Mouse (Mus musculus): ENCODE data around the gene Zfp69. TPM values are rescaled to one million over a fixed set of nuclear protein-coding genes. Genes with fewer than 3 reads are reported as not detected.

The Zfp69 gene
- polyA plus RNA-seq, 1 experiment from 2014 or later = 6.5 TPM

GRCm38 (mm10) chr4:120950763-120951427, 604 bp downstream of the Zfp69 start:
- Histone ChIP-seq H3K9me3 (ENCODE audit: control insufficient read depth, low read length) (no peaks in the 10 kb centered on the region), H3K27ac (ENCODE audit: low read depth) (peak overlapping the region; percentile 85), H3K27me3 (replicated peaks; ENCODE audit: control insufficient read depth, insufficient read depth, low read length) (no peaks in the 10 kb centered on the region), H3K4me3 (ENCODE audit: low read depth, low read length) (peak overlapping the region; percentile 73), H3K36me3 (ENCODE audit: control insufficient read depth, insufficient read depth, low read length) (peaks cover 13% of the 10 kb centered on the region; the same call in 1 of the 2 replicates), H3K4me2 (ENCODE audit: low read length) (peak overlapping the region; percentile 91), H3K9ac (ENCODE audit: low read length) (peak overlapping the region; percentile 68), H3K4me1 (replicated peaks; ENCODE audit: control insufficient read depth, insufficient read depth, low read length) (peaks cover 10% of the 10 kb centered on the region)
- 6% methylated on average over 20 of the region's 20 CpGs for WGBS
- DNase-seq (ENCODE audit: low spot score) = no peak
- no peak; the same call in 1 of the 2 replicates for ATAC-seq (replicated peaks; ENCODE audit: low FRiP score, low TSS enrichment, low read depth)

DNA sequence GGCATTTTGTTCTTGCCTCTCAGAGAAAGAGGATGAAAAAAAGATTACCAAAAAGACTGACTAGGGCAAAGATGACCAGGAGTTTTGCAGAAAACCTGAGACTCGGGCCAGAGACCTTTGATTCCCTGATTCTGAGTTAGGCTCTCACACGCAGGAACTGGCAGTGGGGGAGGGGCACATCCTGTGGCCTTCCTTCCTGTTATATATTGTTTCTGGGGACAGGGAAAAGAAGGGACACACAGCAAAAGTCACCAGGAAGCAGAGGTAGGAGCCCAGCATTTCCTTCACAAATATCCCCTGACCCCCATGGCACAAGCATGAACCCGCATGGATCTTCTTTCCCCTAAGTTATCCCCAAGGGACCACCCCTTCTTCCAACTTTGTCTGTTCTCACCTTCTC, 2.6 kb downstream of the Zfp69 start:
- H3K4me3 ChIP-seq (ENCODE audit: low read depth, low read length) = no peak overlapping the region
- DNase-seq (ENCODE audit: low spot score) (no peak), ATAC-seq (replicated peaks; ENCODE audit: low FRiP score, low TSS enrichment, low read depth) (no peak)
- no peaks in the 10 kb centered on the region for H3K9me3 ChIP-seq (ENCODE audit: control insufficient read depth, low read length)
- H3K4me2 ChIP-seq (ENCODE audit: low read length) = 0 out of 2 replicates have a peak overlapping the region, but pooled peaks have one; percentile 9
- 64% methylated on average over 3 of the region's 3 CpGs for whole genome bisulfite sequencing
- no peak overlapping the region for H3K27ac ChIP-seq (ENCODE audit: low read depth)
- no peak overlapping the region for H3K9ac ChIP-seq (ENCODE audit: low read length)
- peaks cover 10% of the 10 kb centered on the region for H3K4me1 ChIP-seq (replicated peaks; ENCODE audit: control insufficient read depth, insufficient read depth, low read length)
- H3K27me3 ChIP-seq (replicated peaks; ENCODE audit: control insufficient read depth, insufficient read depth, low read length) = no peaks in the 10 kb centered on the region
- H3K36me3 ChIP-seq (ENCODE audit: control insufficient read depth, insufficient read depth, low read length) = peaks cover 13% of the 10 kb centered on the region; the same call in 1 of the 2 replicates

DNA sequence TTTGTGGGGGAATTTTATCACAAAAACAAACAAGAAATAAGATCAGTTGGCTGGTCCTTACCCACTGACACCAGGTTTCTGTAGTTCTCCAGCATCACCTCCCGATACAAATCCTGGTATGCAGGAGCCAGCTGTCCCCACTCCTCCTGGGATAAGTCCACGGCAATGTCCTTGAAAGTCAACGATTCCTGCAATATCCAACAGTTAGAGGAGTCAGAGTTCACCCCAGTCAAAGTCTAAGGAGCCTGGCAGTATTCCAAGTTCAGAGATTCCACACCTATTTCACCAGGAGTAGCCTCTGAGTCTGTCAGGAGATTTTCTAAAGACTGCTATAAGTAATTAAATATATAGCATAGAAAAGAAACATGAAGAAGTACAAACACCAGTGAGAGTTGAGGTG, 16.5 kb downstream of the Zfp69 start:
- no peak for DNase-seq (ENCODE audit: low spot score)
- Histone ChIP-seq H3K36me3 (ENCODE audit: control insufficient read depth, insufficient read depth, low read length) (no peaks in the 10 kb centered on the region; the same call in 1 of the 2 replicates), H3K27ac (ENCODE audit: low read depth) (no peak overlapping the region), H3K4me2 (ENCODE audit: low read length) (no peak overlapping the region), H3K4me3 (ENCODE audit: low read depth, low read length) (no peak overlapping the region), H3K9ac (ENCODE audit: low read length) (no peak overlapping the region), H3K27me3 (replicated peaks; ENCODE audit: control insufficient read depth, insufficient read depth, low read length) (no peaks in the 10 kb centered on the region), H3K9me3 (ENCODE audit: control insufficient read depth, low read length) (no peaks in the 10 kb centered on the region), H3K4me1 (replicated peaks; ENCODE audit: control insufficient read depth, insufficient read depth, low read length) (no peaks in the 10 kb centered on the region)
- ATAC-seq (replicated peaks; ENCODE audit: low FRiP score, low TSS enrichment, low read depth) = no peak
- WGBS = 77% methylated on average over 3 of the region's 3 CpGs

- H3K9ac ChIP-seq (ENCODE audit: low read length) = no peak overlapping the region
- no peak for DNase-seq (ENCODE audit: low spot score)
- H3K4me1 ChIP-seq (replicated peaks; ENCODE audit: control insufficient read depth, insufficient read depth, low read length) = no peaks in the 10 kb centered on the region
- H3K27me3 ChIP-seq (replicated peaks; ENCODE audit: control insufficient read depth, insufficient read depth, low read length) = no peaks in the 10 kb centered on the region
- H3K27ac ChIP-seq (ENCODE audit: low read depth) = no peak overlapping the region
- no peaks in the 10 kb centered on the region for H3K9me3 ChIP-seq (ENCODE audit: control insufficient read depth, low read length)
- WGBS = 92% methylated on average over 18 of the region's 18 CpGs
- H3K4me2 ChIP-seq (ENCODE audit: low read length) = no peak overlapping the region
- no peaks in the 10 kb centered on the region; the same call in 1 of the 2 replicates for H3K36me3 ChIP-seq (ENCODE audit: control insufficient read depth, insufficient read depth, low read length)
- no peak overlapping the region for H3K4me3 ChIP-seq (ENCODE audit: low read depth, low read length)
- ATAC-seq (replicated peaks; ENCODE audit: low FRiP score, low TSS enrichment, low read depth) = no peak
These were observed 20.8 kb downstream of the Zfp69 start for GRCm38 (mm10) chr4:120930736-120931135.

DNA sequence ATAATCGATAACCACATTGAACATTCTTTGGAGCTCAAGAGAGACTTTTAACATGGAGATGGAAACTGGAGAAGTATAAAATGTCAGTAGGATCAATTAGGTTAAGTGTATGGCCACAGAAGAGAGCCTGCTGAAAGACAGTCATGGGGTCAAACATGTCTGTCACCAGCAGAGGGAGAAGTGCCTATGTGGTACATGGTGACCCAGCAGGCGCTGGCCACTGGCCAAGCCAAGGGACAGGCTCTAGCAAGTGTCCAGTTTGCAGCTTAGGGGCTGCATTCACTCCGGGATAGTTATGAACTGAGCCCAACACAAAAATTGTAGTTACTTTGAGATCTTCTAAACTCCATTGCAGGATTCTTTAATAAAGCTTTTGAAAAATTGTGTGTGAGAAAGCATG, 22.8 kb downstream of the Zfp69 start:
- no peaks in the 10 kb centered on the region for H3K27me3 ChIP-seq (replicated peaks; ENCODE audit: control insufficient read depth, insufficient read depth, low read length)
- no peak overlapping the region for H3K9ac ChIP-seq (ENCODE audit: low read length)
- no peaks in the 10 kb centered on the region for H3K4me1 ChIP-seq (replicated peaks; ENCODE audit: control insufficient read depth, insufficient read depth, low read length)
- DNase-seq (ENCODE audit: low spot score) (no peak), ATAC-seq (replicated peaks; ENCODE audit: low FRiP score, low TSS enrichment, low read depth) (no peak)
- H3K9me3 ChIP-seq (ENCODE audit: control insufficient read depth, low read length) = no peaks in the 10 kb centered on the region
- H3K36me3 ChIP-seq (ENCODE audit: control insufficient read depth, insufficient read depth, low read length) = no peaks in the 10 kb centered on the region
- H3K4me3 ChIP-seq (ENCODE audit: low read depth, low read length) = no peak overlapping the region
- WGBS = 78% methylated on average over 3 of the region's 3 CpGs
- no peak overlapping the region for H3K4me2 ChIP-seq (ENCODE audit: low read length)
- no peak overlapping the region for H3K27ac ChIP-seq (ENCODE audit: low read depth)

- Histone ChIP-seq H3K36me3 (ENCODE audit: control insufficient read depth, insufficient read depth, low read length) (peaks cover 17% of the 10 kb centered on the region), H3K4me1 (replicated peaks; ENCODE audit: control insufficient read depth, insufficient read depth, low read length) (no peaks in the 10 kb centered on the region), H3K9ac (ENCODE audit: low read length) (peak overlapping the region; percentile 49), H3K9me3 (ENCODE audit: control insufficient read depth, low read length) (peaks cover 8% of the 10 kb centered on the region), H3K27ac (ENCODE audit: low read depth) (peak overlapping the region; percentile 66), H3K27me3 (replicated peaks; ENCODE audit: control insufficient read depth, insufficient read depth, low read length) (no peaks in the 10 kb centered on the region), H3K4me3 (ENCODE audit: low read depth, low read length) (peak overlapping the region; percentile 57), H3K4me2 (ENCODE audit: low read length) (peak overlapping the region; percentile 74)
- ATAC-seq (replicated peaks; ENCODE audit: low FRiP score, low TSS enrichment, low read depth) (peak; percentile 34; the same call in 1 of the 2 replicates), DNase-seq (ENCODE audit: low spot score) (no peak)
- 20% methylated on average over 3 of the region's 3 CpGs for WGBS
These were observed 26.1 kb downstream of the Zfp69 start for GRCm38 (mm10) chr4:120925386-120925785.

- Histone ChIP-seq H3K4me1 (replicated peaks; ENCODE audit: control insufficient read depth, insufficient read depth, low read length) (no peaks in the 10 kb centered on the region), H3K27ac (ENCODE audit: low read depth) (peak within 1 kb of the TSS; percentile 66), H3K4me2 (ENCODE audit: low read length) (peak within 1 kb of the TSS; percentile 74), H3K4me3 (ENCODE audit: low read depth, low read length) (peak within 1 kb of the TSS; percentile 57), H3K9me3 (ENCODE audit: control insufficient read depth, low read length) (peaks cover 8% of the 10 kb centered on the region), H3K36me3 (ENCODE audit: control insufficient read depth, insufficient read depth, low read length) (peaks cover 22% of the 10 kb centered on the region), H3K9ac (ENCODE audit: low read length) (peak within 1 kb of the TSS; percentile 49), H3K27me3 (replicated peaks; ENCODE audit: control insufficient read depth, insufficient read depth, low read length) (no peaks in the 10 kb centered on the region)
- ATAC-seq (replicated peaks; ENCODE audit: low FRiP score, low TSS enrichment, low read depth) (peak; percentile 98), DNase-seq (ENCODE audit: low spot score) (peak; percentile 97)
- 1% methylated on average over 33 of the region's 33 CpGs for WGBS
These were observed 26.8 kb downstream of the Zfp69 start, which contains the start of gene Exo5 for GRCm38 (mm10) chr4:120924554-120925299. TSS of gene Exo5 (minus strand) at chr4:120925017.

DNA sequence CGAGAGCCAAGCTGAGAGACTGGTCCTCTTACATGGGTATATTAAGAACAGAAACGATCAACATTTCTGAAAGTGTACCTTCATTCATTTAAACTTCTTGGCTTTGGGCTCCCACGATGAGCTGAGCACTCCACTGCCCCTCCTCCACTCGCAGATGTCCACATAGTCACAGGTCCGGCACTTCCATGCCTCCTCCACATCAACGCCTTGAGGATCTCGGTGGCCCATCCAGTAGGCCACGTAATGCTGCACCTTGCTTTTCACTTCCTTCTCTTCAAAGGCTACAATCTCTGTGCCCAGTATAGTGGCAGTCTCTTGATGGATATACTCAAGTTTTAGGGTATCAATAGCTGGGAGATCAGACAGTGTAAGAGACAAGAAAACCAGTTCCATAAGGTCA, 30.0 kb downstream of the Zfp69 start:
- Histone ChIP-seq H3K4me3 (ENCODE audit: low read depth, low read length) (no peak overlapping the region), H3K4me2 (ENCODE audit: low read length) (no peak overlapping the region), H3K27ac (ENCODE audit: low read depth) (no peak overlapping the region), H3K4me1 (replicated peaks; ENCODE audit: control insufficient read depth, insufficient read depth, low read length) (no peaks in the 10 kb centered on the region), H3K36me3 (ENCODE audit: control insufficient read depth, insufficient read depth, low read length) (peaks cover 22% of the 10 kb centered on the region), H3K9me3 (ENCODE audit: control insufficient read depth, low read length) (peaks cover 8% of the 10 kb centered on the region), H3K27me3 (replicated peaks; ENCODE audit: control insufficient read depth, insufficient read depth, low read length) (no peaks in the 10 kb centered on the region), H3K9ac (ENCODE audit: low read length) (no peak overlapping the region)
- ATAC-seq (replicated peaks; ENCODE audit: low FRiP score, low TSS enrichment, low read depth) = no peak
- no peak for DNase-seq (ENCODE audit: low spot score)
- WGBS = 93% methylated on average over 8 of the region's 8 CpGs

All from intestine, embryonic 14.5 days (tissue).